Mouse (Mus musculus): Measurements from ENCODE around the gene Map2.

DNA sequence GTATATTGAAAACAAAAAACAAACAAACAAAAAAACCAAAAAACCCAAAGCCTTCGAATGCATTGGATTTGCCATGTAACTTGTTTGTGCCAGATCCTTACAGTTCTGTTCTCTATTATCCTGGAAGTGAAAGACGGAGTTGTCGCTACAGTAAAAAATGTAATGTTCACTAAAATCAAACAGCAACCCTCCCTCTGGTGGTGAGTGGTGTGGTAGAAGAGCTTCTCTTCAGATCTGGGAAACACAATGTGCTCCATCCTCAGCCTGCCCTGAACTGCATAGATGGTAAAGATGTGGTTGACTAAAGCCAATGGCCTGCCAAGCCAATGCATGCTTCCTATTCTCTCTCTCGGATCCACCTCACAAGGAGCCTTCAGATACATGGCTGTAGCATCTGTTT lies 105.1 kb downstream of the Map2 start:
- no peak for TF ChIP-seq BHLHE40 (IDR thresholded peaks at IDR 0.05; ENCODE audit: borderline replicate concordance, low read depth, low read length)
- TF ChIP-seq TBP (IDR thresholded peaks at IDR 0.05; ENCODE audit: low read depth, low read length), result no peak
- TF ChIP-seq GABPA (IDR thresholded peaks at IDR 0.05; ENCODE audit: low read depth, low read length), result no peak
- no peak for TF ChIP-seq POLR2A (IDR thresholded peaks at IDR 0.05; ENCODE audit: control insufficient read depth in 1 of 2, insufficient read depth in 1 of 2, low read depth in 1 of 2, low read length in 2 of 2, poor library complexity in 1 of 2)
- no peak for TF ChIP-seq CTCF (IDR thresholded peaks at IDR 0.05 in 2 of 3, conservative IDR thresholded peaks at IDR 0.05 in 1 of 3; ENCODE audit: control insufficient read depth in 1 of 3, insufficient read depth in 1 of 3, low read depth in 2 of 3, low read length in 3 of 3, poor library complexity in 1 of 3, severe bottlenecking in 1 of 3)
- TF ChIP-seq EP300 (IDR thresholded peaks at IDR 0.05; ENCODE audit: low read depth in 1 of 2, low read length in 2 of 2), result no peak
- TF ChIP-seq POLR2AphosphoS2 (IDR thresholded peaks at IDR 0.05; ENCODE audit: low read length), result no peak
- TF ChIP-seq KAT2A (conservative IDR thresholded peaks at IDR 0.05; ENCODE audit: low read depth, low read length), result no peak
- TF ChIP-seq MAX (IDR thresholded peaks at IDR 0.05; ENCODE audit: low read length), result no peak
- no peak for TF ChIP-seq TCF12 (IDR thresholded peaks at IDR 0.05; ENCODE audit: low read depth, low read length)
- no peak for TF ChIP-seq RAD21 (IDR thresholded peaks at IDR 0.05; ENCODE audit: low read depth, low read length)
